Mouse (Mus musculus) neural tube, embryonic 10.5 days (tissue): ENCODE results near the gene Ndufa12.

ENCODE experiments used
- DNase-seq: peaks from one replicate; pipeline ENCODE4 v3.0.0-alpha.2; 2017; ENCODE audit warnings: low spot score; ENCODE audit errors: extremely low spot score

Ndufa12 gene

DNA sequence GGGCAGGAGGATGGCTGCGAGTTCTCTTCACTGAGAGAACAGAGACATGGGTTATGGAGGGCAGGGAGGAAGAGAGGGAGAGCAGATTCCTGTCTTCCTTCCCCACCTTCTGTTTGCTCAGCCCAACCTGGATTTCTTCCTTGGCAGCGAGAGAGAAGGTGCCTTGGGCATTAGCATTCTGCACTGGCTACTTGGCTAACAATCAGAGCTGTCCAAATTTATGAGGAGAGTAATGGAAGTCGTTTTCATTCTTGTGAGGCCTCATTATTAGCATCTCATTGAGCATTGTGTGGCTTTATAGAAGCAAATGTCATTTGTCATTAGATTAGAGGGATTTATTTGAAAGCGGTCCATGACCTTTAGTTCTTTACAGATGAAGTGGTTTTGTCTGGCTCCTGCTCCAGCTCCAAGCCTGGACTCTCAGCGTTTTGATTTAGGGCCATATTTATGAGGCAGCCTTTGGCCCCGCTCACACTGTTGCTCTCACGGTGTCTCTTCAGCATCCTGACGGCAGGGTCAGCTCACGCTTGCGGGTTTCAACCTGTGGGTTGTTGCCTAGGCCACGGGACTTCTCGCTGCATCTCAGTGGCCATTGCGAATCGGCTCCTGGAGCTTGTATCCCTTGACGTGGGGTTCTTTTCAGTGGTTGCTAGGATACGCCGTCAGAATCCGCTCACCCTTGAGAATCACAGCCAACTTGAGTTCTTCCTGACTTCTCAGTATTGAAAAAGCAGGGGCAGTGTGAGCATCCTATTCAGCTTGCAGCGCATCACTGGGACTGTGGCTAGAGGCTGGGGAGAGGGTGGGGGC, 31.9 kb downstream of the Ndufa12 start:
- peak; percentile 67 for DNase-seq

DNA sequence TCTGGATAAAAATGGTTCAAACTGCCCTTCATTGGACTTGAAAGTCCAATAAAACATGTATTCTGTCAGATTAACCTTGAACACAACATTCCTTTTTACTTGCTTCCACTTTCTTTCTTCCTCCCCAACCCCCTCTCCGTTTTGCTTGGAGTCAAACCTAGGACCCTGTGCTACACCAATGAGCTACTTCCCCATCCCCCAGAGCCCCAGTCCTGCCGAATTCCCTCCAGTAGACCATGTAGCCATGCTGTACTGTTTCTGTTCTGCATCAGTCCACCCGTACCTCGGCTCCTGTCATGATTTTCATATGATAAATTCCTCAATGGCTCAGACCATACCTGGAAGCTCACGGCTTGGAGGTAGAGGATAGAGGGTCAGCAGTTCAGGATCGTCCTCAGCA, 32.5 kb downstream of the Ndufa12 start:
- DNase-seq, result no peak

DNA sequence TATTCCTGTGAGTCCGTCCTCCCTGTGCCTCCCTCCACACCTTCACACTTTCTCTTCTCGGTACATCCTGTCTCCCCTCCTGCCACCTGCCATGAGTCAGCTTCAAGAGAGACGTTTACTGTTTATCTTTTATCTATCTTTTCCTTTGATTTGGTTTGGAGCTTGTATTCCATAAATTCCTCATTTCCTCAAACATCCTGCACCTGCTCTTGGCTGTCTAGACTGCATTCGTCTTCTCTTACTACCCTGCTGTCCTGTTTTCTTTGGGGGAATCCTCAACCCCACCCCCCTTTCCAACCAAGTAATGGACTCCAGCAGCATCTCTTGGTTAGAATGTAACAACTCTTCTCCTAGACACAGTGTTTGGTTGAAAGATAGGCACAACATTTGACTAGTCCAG, 36.7 kb downstream of the Ndufa12 start:
- no peak for DNase-seq

DNA sequence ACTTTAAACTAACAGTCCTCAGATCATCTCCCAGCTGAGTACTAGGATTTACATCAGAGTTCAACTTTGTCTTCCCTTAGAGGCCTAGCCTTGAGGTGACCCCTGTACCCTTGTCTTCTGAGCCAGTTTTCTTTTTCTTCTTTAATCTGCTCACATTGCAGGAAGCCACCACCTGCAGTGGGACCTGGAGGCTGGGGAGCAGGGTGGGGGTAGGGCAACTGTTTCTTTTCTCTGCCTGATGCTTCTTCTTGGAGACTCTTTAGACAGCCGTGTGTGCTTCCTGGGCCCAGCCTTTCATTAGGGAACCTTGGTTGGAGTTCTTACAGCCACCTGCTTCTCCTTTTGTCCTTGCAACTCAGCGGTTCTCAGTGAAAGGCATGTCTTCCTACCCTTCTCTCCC, 42.8 kb downstream of the Ndufa12 start:
- no peak for DNase-seq

DNA sequence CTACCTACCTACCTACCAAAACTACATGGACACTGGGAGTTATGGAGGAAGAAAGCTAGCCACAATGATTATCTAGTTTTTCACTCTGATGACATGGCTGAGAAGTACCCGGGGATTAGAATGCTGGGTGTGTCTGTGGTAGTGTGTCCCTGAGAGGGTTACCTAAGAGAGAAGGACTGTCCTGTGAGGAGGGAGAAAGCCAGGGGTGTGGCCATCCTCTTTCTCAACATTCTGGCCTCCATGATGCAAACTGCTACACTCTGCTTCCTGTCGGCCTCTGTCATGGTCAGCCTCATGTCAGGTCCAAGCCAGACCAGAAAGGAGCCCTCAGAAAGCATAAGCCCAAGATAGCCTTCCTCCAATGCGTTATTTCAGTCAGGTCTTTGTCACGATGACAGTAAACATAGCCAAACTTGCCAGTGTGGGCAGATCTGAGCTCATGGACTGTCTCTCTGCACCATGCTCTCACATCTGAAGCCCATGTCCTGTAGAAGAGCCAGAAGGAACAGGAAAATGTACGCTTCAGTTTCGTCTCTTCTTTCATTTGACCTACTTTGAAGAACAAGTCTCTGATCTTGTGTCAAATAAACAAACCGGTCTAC, 49.3 kb downstream of the Ndufa12 start:
- no peak for DNase-seq

DNA sequence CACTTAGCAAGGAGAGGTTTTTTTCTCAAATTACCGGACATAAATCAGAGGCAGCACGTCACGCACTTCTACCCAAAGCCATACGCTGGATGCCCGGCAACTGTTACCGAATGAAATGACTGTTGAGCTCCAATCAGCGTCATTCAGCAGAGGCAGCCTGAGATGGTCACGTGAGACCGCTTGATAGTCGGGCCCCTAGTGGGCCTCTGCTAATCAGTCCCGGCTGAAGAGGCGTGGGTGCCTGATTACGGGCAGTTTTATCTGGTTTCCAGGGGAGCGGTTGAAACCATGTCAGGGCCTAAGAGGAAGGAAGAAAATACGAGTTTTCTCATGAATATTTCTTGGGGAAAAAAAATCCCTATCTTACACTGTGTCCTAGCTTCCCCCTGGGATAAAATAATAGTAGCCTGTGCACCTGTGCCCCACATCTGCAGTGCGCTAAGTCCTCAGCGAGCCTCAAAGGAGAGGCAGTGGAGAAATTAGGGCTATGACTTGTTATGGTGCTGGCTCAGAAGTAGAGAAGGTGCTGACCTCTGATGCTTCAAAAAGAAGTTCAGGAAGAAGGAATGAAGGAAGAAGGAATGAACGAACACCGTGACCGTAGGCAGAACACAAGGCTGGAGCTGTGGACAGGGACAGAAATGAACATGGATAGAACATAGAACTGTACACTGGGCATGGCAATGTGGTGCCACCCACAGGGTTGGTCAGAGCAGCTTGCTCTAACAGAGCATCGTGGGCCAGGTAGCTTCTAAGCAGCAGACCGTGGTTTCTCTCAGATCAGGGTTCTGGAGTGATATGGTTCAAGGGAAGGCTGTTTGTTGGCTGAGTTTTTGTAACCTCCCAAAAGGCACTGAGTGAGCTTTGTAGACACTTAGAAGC, 51.3 kb downstream of the Ndufa12 start:
- no peak for DNase-seq

DNA sequence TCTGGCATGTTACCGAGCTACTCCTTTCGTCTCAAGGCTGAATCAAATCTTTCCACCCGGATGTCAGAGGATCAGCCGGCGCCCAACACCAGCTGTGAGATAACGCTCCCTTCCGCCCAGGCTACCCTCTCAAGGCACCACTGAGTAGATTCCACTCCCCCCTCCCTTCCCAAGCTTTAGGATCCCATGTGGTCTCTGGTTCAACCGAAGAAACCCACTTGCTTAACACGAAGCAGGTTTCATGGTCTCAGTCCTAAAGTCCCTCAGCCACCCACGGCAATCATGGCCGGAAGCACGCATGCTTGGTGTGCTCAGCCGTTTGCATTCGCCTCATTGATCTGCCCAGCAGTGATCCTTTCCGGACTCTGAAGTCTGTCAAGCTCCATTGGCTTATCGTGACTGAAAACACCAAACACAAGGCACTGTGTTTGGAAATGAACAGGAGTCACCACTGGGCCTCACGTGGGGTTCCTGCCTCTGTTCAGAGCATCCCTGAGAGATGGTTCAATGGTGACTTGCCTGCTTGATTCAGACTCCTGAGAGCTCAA, 54.8 kb downstream of the Ndufa12 start:
- DNase-seq, result no peak

DNA sequence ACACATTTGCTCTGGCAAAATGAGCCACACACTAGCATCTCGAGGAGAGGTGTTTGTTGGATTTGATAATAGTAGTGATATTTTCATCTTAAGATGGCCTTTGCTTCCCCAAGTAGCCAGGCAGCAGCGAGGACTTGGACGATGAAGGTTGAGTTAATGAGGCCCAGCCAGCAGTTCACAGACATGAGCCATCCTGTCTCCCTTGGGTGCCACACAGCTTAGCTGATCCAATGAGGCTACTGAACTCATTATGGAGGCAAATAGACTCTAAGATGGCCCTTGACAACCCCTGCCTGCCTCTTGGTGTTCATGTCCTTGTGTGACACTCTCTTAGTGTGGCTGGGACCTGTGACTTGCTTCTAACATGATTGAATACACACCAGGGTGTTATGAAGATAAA, 56.2 kb downstream of the Ndufa12 start:
- DNase-seq, result no peak

DNA sequence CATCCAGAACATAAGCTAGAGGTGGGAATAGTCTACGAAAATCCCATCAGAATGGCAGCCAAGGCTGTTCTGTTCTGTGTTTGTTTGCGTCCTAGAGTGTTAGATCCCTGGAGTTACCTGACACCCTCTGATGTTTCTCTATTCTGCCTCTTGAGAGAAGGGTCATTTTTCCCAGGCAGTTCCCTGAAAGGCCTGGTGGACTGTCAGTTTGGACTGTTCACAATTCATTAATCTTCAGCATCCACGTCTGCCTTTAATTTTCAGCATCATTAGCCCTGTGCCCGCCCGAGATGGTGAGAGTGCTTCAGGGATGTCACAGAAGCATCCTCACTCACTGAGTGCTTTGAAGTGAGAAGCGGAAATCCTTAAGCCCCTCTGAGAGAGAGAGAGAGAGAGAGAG, 57.2 kb downstream of the Ndufa12 start:
- no peak for DNase-seq

DNA sequence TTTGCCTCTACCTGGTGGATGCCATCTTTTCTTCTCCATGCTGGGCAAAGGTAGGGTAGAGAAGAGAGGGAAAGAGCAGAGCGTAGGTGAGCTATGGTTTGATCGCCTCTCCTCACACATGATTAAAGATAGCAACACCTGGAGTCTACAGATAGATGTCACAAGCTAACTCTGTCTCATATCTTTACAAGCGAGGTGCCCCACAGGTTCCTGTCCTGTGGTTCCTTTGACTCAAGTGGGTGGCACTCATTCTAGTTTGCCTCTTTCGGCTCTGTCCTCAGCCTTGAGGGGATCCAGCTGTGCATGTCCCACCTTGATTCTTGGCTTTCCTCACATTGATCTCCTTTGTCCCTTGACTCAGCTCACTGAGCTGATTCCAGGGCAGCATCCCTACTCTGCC, 58.0 kb downstream of the Ndufa12 start:
- no peak for DNase-seq

DNA sequence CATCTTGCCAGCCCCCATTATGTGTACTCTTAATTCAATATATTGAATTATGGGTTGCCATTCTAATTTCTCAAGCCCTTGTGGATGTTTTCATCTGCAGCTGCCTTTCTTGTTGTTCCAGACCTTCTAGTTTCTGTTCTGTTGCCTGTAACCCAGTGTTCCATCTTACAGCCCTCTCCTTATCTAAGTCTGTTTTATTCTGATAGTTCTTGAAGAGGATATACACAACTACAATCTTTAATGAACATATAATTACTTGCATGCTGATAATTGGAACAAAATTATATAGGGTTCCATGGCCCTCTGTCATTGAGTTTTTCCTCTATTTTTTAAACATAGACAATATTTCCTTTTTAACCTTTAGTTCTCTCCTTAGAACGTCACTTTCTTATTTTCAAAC, 62.0 kb downstream of the Ndufa12 start:
- DNase-seq, result no peak

DNA sequence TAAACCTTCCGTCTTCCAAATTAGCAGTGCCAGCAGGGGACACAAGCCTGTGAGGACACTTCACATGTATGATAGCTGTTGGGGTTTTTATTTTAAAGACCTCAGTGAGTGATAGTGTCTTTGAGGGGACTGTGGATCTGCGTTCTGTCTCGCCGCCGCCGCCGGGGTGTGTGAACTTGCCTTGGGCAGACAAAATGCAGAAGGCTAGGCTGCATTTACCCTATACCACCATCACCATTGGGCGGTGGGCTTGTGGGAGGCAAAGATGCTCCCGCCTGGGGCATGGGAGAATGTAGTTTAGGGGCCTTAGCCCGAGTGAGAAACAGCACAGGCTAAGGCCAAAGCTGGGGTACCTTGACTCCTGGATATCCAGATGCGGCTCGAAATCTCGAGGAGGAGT, 64.1 kb downstream of the Ndufa12 start:
- no peak for DNase-seq

DNA sequence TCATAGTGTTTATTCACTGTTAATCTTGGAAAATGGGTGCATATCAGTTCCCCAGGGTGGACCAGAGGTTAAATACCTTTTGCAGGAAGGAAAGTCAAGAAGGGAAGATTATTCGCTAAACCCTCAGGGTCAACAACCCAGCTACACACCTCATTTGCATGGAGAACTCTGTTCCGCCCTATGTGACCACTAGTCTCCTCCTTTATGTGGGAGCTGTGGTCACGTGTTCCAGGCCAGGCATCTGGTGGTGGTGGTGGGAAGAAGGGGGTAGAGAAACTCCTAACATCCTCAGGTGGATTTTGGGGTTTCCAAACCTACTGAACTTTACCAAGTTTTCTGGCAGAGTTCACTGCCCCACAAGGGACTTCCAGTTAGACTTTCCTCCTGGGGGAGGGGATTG, 64.7 kb downstream of the Ndufa12 start:
- no peak for DNase-seq

DNA sequence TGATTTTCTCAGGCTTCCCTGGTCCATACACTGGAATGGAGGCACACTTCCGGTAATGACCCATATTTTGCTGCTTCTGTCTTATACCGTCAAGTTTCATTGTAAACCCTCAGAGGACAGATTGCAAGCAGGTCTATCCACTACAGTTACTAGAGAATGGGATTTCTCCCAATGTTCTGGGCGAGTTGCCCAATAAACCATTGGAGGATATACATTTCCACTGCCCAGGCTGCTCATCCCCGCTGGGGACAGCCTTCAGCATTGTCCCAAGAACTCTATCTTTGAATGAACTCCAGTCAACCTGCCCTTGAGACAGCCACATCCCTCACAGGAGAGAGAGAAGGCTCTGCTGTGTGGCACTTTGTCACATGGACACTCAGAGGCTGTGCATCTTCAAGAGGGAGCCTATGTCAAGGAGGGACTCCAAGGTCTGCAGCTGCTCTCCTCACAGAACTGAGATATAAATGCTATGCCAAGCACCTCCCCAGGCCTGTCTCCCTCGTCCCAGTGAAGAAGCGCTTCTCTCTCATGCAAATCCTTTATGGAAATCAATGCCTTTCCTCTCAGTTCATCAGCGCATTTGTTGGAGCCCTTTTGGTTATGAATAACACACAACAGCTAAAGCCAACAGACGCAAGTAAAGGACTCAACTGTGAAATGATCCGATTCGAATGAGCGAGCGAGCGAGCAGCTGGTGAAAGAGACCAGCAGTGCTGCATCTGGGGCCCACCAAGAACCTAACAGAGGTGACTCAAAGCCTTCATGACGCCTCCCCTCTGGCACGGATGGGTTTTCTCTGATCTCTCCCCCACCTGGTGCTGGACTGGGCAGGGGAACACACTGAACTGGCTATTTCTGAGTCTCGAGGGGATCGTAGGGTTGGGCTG, 67.4 kb downstream of the Ndufa12 start:
- no peak for DNase-seq
